Mouse (Mus musculus): ENCODE measurements at regions not wholly inside any gene's neighbourhood (a gene's known extent, or its start where the extent isn't known, plus 50 kb on each side); places are given as distances from the start of the nearest gene placed in this dataset.

- TF ChIP-seq EP300 (optimal IDR thresholded peaks at IDR 0.05) (no peak), CTCF (IDR thresholded peaks at IDR 0.05; ENCODE audit: low read depth) (no peak)
Measured at GRCm38 (mm10) chr2:169010271-169010670, 54.9 kb upstream of the Zfp64 start.

All from stomach, postnatal 0 days (tissue).